Mouse (Mus musculus) midbrain, embryonic 13.5 days (tissue): ENCODE results near the gene Clint1. TPM values are rescaled to one million over a fixed set of nuclear protein-coding genes. Genes with fewer than 3 reads are reported as not detected.

ENCODE experiments used
- ATAC-seq: fragments of 200-750 bp; cut with Nextera tagmentation; 2 replicates; pipeline ENCODE4 v1.8.0; 2017; ENCODE audit warnings: mild to moderate bottlenecking, moderate TSS enrichment, moderate library complexity
- H3K27ac ChIP-seq: fragments of 300-500 bp; sonication (generic); 2 replicates; pipeline ENCODE4 v1.5.1; 2015; ENCODE audit warnings: inconsistent platforms, mild to moderate bottlenecking, moderate library complexity
- H3K27me3 ChIP-seq: fragments of 300-500 bp; sonication (generic); 2 replicates; pipeline ENCODE4 v1.6.1; 2015; ENCODE audit warnings: mild to moderate bottlenecking, inconsistent platforms
- H3K36me3 ChIP-seq: fragments of 300-500 bp; sonication (generic); 2 replicates; pipeline ENCODE4 v1.6.1; 2015; ENCODE audit warnings: mild to moderate bottlenecking, inconsistent platforms
- H3K4me1 ChIP-seq: fragments of 300-500 bp; sonication (generic); replicated peaks from 2 replicates; pipeline ENCODE4 v1.6.1; 2015; ENCODE audit warnings: inconsistent platforms
- H3K4me2 ChIP-seq: fragments of 300-500 bp; sonication (generic); replicated peaks from 2 replicates; pipeline ENCODE4 v1.6.1; 2015; ENCODE audit warnings: moderate library complexity, mild to moderate bottlenecking, inconsistent platforms
- H3K4me3 ChIP-seq: fragments of 300-500 bp; sonication (generic); replicated peaks from 2 replicates; pipeline ENCODE4 v1.5.1; 2015; ENCODE audit warnings: mild to moderate bottlenecking, inconsistent platforms
- H3K9ac ChIP-seq: fragments of 300-500 bp; sonication (generic); replicated peaks from 2 replicates; pipeline ENCODE4 v1.6.1; 2015; ENCODE audit warnings: mild to moderate bottlenecking, inconsistent platforms
- H3K9me3 ChIP-seq: fragments of 300-500 bp; sonication (generic); 2 replicates; pipeline ENCODE4 v1.6.1; 2016; ENCODE audit warnings: mild to moderate bottlenecking, inconsistent platforms
- WGBS: fragments of 180-500 bp; shearing (Covaris S2); methylation state at CpG from one replicate; pipeline ENCODE4 v1.1.7; 2015; 5-methylcytosine and 5-hydroxymethylcytosine counted together
- polyA plus RNA-seq: library from polyadenylated mRNA; unstranded; fragments of >200 nt; fragmentation: Nextera tagmentation; extraction: Ambion mirVana; gene quantifications from 2 replicates; pipeline ENCODE4 v1.2.1, GENCODE M21; 2015

Gene Clint1
- polyA plus RNA-seq, 1 experiment from 2014 or later: 49.8 TPM

DNA sequence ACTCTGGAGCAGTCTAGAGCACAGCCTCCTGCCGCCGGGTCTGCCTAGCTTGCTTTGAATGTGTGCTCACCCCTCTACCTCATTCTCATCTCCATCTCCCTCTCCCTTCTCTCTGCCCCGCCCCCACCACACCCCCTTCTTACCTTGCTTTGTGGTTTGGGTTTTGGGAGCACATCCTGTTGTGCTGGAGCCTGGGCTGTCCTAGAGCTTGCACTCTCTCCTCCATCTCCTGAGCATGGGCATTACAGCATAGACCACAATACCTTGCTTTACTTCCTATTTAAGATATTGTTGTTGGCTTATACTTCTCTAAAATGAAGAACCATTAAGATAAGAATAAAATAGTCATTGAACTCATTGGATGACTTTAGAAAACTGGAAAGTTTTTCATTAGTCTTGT, 38.1 kb downstream of the Clint1 start:
- H3K4me3 ChIP-seq: no peak overlapping the region
- no peak for ATAC-seq
- no peak overlapping the region for H3K4me2 ChIP-seq
- H3K27ac ChIP-seq: no peak overlapping the region
- H3K9ac ChIP-seq: no peak overlapping the region
- peaks cover 65% of the 10 kb centered on the region for H3K36me3 ChIP-seq
- H3K9me3 ChIP-seq: no peaks in the 10 kb centered on the region
- H3K27me3 ChIP-seq: no peaks in the 10 kb centered on the region
- H3K4me1 ChIP-seq: peaks cover 20% of the 10 kb centered on the region
- 94% methylated on average over 3 of the region's 3 CpGs for WGBS

DNA sequence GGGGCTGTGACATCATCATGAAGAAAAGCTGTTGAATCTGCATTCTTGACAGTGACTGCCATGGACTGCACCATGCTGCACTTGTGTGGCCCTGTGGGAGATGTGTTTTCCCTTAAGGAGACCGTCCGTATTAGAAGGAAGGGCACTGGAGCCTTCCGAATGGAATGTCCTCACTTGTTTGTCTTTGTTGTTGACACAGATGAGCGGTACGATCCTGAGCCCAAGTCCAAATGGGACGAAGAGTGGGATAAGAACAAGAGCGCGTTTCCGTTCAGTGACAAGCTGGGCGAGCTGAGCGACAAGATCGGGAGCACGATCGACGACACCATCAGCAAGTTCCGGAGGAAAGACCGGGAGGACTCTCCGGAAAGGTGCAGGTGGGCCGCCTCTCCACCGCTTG, 38.6 kb downstream of the Clint1 start:
- peaks cover 19% of the 10 kb centered on the region for H3K4me1 ChIP-seq
- H3K27ac ChIP-seq: no peak overlapping the region
- WGBS: 90% methylated on average over 20 of the region's 20 CpGs
- no peak overlapping the region for H3K9ac ChIP-seq
- H3K4me2 ChIP-seq: no peak overlapping the region
- no peaks in the 10 kb centered on the region for H3K27me3 ChIP-seq
- peaks cover 68% of the 10 kb centered on the region for H3K36me3 ChIP-seq
- no peak overlapping the region for H3K4me3 ChIP-seq
- ATAC-seq: no peak
- no peaks in the 10 kb centered on the region for H3K9me3 ChIP-seq

DNA sequence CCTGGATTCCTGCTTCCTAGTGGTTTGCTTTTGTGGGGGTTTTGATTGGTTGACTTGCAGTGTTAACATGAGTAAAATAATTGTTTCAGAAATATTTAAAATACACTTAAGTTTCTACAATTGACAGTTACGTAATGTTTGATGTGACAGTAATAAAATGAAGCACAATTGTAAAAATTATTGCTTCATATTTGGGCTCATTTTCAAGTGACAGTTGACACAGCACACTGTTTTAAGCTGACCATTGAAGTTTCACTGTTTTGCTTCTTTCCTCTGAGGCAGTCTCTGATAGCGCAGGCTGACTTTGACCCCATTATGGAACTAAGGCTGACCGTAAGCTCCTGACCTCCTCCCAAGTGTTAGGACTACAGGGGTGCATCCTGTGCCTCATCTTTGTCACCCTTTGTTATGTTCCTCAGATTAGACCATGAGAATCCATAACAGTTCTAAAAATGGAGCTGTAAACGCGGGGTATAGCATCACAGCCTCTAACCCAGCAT, 41.1 kb downstream of the Clint1 start:
- no peak overlapping the region for H3K27ac ChIP-seq
- H3K9me3 ChIP-seq: no peaks in the 10 kb centered on the region
- no peak for ATAC-seq
- no peak overlapping the region for H3K4me3 ChIP-seq
- no peak overlapping the region for H3K4me2 ChIP-seq
- WGBS: 95% methylated on average over 5 of the region's 5 CpGs
- 0 out of 2 replicates have a peak, but pooled peaks cover 2% of the 10 kb centered on the region for H3K4me1 ChIP-seq
- H3K9ac ChIP-seq: no peak overlapping the region
- no peaks in the 10 kb centered on the region for H3K27me3 ChIP-seq
- H3K36me3 ChIP-seq: peaks cover 77% of the 10 kb centered on the region

DNA sequence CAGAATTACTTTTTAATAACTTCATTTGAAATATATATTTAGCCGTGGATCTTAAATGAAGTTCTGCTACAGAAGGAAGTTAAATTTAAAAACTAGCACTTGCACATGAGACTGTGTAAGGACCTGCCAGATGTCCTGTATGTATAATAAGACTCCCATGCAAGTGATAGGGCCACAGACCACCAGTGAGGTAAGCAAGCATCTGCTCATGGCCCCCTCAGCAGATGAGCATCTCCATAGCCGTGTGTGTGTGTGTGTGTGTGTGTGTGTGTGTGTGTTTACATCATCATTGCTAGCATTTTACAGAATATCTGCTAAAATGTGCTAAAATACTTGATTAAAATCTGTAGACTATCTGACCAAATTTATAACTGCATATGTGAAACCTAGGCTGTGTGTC, 45.5 kb downstream of the Clint1 start:
- Histone ChIP-seq H3K4me1 (0 out of 2 replicates have a peak, but pooled peaks cover 3% of the 10 kb centered on the region), H3K4me3 (no peak overlapping the region), H3K4me2 (no peak overlapping the region), H3K27ac (no peak overlapping the region), H3K36me3 (peaks cover 43% of the 10 kb centered on the region), H3K9me3 (no peaks in the 10 kb centered on the region), H3K27me3 (no peaks in the 10 kb centered on the region), H3K9ac (no peak overlapping the region)
- ATAC-seq: no peak
- WGBS: 85% methylated on average over 2 of the region's 2 CpGs

DNA sequence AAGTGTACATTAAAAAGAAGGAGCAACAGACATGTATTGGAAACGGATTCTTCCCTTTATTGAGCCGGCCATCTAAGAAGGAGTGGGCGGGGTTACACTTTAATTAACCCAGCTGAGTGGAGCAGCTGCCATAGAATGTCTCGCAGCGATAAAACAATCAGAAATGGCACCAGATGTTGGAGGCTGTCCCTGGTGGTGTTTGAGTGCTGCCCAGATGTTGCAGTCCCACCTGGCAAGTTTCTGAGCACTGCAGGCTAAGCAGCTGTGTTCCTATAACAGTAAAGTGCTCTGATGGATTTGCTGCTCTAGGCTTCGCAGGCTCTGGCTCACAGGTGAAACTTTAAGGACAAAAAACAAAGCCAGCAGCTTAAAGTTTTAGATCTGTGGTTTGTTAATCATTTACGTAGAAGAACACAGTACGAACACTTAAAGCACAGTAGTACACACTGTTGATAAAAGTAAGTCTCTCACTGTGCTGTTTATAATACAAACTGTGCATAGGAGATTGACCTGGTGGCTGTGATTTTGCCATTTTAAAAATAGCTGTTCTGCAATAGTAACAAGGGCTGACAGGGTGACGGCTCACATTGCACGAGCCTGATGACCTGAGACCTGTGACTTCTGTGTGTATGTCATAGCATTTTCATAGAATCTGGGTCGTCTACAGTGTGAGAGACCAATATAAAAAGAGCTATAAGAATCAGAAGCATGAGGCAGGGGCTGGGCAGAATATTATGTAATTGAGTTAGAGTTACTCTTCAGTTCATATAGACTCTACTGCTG, 48.6 kb downstream of the Clint1 start:
- H3K27me3 ChIP-seq: no peaks in the 10 kb centered on the region
- H3K27ac ChIP-seq: no peak overlapping the region
- no peak overlapping the region for H3K9ac ChIP-seq
- no peak overlapping the region for H3K4me3 ChIP-seq
- 74% methylated on average over 11 of the region's 11 CpGs for WGBS
- peaks cover 31% of the 10 kb centered on the region for H3K36me3 ChIP-seq
- no peak overlapping the region for H3K4me2 ChIP-seq
- ATAC-seq: no peak
- H3K4me1 ChIP-seq: 0 out of 2 replicates have a peak, but pooled peaks cover 3% of the 10 kb centered on the region
- no peaks in the 10 kb centered on the region for H3K9me3 ChIP-seq

DNA sequence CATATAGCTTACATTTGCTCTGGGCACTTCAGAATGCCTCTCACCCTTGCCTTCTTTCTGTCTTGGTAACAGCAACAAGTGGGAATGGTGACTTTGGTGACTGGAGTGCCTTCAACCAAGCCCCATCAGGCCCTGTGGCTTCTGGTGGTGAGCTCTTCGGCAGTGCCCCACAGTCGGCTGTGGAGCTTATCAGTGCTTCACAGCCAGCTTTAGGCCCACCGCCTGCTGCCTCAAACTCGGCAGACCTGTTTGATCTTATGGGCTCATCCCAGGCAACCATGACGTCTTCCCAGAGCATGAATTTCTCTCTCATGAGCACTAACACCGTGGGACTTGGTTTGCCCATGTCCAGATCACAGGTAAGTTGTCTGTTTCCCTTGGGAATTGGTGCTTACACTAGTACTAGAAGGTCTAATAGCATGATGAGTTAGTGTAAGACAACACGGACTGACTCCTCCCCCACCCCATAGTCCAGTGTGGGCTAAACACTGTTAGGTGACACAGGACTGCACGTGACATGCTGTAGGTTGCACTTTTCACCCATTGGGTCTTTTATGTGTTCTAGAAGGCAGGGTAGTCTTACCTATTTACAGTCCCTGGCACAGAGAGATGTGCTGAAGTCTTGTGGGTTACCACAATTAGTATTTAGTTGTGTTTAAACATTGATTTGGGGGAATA, 54.4 kb downstream of the Clint1 start:
- Histone ChIP-seq H3K27ac (no peak overlapping the region), H3K36me3 (peaks cover 67% of the 10 kb centered on the region), H3K4me2 (no peak overlapping the region), H3K9me3 (no peaks in the 10 kb centered on the region), H3K9ac (no peak overlapping the region), H3K4me1 (no peaks in the 10 kb centered on the region), H3K4me3 (no peak overlapping the region), H3K27me3 (no peaks in the 10 kb centered on the region)
- 92% methylated on average over 8 of the region's 8 CpGs for WGBS
- no peak for ATAC-seq

DNA sequence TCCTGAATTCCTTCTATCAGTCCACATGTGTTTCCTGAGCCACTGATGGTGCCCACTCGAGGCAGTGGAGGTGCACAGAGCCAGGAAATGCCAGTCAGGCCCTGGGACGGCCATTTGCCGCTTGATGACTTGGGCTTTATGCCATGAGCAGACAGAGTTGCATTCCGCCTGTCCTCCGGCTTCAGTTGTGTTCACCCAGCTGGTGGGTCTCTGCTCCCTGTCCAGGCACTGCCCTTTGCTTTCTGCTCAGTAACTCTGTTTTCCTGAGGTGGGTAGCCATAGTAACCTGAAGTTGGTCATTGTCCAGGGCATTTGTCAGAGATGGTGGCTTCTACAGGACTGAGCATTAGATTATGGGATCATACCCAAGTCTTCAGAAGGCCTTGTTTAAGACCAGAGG, 55.5 kb downstream of the Clint1 start:
- 84% methylated on average over 5 of the region's 5 CpGs for WGBS
- peaks cover 70% of the 10 kb centered on the region for H3K36me3 ChIP-seq
- H3K4me2 ChIP-seq: no peak overlapping the region
- H3K4me3 ChIP-seq: no peak overlapping the region
- no peaks in the 10 kb centered on the region for H3K27me3 ChIP-seq
- no peaks in the 10 kb centered on the region for H3K9me3 ChIP-seq
- no peak overlapping the region for H3K9ac ChIP-seq
- H3K4me1 ChIP-seq: no peaks in the 10 kb centered on the region
- ATAC-seq: no peak
- H3K27ac ChIP-seq: no peak overlapping the region

DNA sequence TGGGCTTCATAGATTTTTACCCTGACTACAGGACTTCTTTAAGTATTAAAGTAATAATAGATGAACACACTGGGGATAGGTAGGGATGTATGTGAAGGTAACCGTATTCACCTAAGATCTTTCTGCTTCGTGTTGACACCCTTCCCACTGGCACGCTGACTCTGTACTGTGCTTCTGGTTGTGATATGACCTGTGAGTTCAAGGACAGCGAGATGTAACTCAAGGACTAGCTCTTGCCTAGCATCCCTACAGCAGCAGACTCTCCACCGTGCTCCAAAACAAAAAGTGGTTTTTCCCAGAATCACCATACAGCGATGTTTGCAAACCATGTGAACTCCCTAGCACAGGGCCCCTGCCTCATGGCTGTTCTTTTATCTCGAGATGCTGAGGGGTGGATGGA, 56.2 kb downstream of the Clint1 start:
- no peak for ATAC-seq
- Histone ChIP-seq H3K27ac (no peak overlapping the region), H3K4me2 (no peak overlapping the region), H3K4me3 (no peak overlapping the region), H3K4me1 (no peaks in the 10 kb centered on the region), H3K27me3 (no peaks in the 10 kb centered on the region), H3K9ac (no peak overlapping the region), H3K36me3 (peaks cover 65% of the 10 kb centered on the region), H3K9me3 (no peaks in the 10 kb centered on the region)
- 97% methylated on average over 7 of the region's 7 CpGs for WGBS

DNA sequence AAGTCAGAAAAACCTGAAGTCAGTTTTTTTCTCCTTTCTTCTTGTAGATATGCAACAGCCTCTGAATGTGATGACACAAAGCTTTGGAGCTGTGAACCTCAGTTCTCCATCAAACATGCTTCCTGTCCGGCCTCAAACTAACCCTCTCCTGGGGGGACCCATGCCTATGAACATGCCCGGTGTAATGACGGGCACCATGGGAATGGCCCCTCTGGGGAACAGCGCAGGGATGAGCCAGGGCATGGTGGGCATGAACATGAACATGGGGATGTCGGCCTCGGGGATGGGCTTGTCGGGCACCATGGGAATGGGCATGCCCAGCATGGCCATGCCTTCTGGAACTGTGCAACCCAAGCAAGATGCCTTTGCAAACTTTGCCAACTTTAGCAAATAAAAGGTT, 57.0 kb downstream of the Clint1 start:
- H3K36me3 ChIP-seq: peaks cover 59% of the 10 kb centered on the region
- H3K9me3 ChIP-seq: no peaks in the 10 kb centered on the region
- no peak for ATAC-seq
- H3K4me3 ChIP-seq: no peak overlapping the region
- H3K4me1 ChIP-seq: no peaks in the 10 kb centered on the region
- no peak overlapping the region for H3K9ac ChIP-seq
- no peak overlapping the region for H3K27ac ChIP-seq
- 99% methylated on average over 7 of the region's 7 CpGs for WGBS
- no peak overlapping the region for H3K4me2 ChIP-seq
- H3K27me3 ChIP-seq: no peaks in the 10 kb centered on the region

DNA sequence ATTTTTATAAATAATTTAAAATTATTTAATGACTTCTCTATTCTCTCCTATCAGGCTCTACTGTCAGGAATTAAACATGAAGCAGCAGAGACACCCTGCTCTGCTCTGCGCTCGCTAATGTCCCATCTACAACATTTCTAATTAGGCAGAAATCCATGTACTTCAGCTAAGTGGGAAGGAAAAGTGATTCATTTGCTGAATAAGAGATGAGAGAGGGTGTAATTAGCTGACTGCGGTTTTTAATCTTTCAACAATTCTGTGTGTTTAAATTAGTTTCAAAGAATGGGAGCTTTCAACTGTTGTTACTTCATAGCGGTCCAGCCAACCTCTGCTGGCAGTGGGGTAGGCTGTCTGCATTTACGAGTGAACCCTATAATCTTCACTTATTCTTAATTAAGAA, 58.9 kb downstream of the Clint1 start:
- Histone ChIP-seq H3K4me2 (no peak overlapping the region), H3K36me3 (peaks cover 53% of the 10 kb centered on the region), H3K9ac (no peak overlapping the region), H3K27ac (no peak overlapping the region), H3K9me3 (no peaks in the 10 kb centered on the region), H3K4me1 (peaks cover 3% of the 10 kb centered on the region; the same call in 1 of the 2 replicates), H3K27me3 (no peaks in the 10 kb centered on the region), H3K4me3 (no peak overlapping the region)
- ATAC-seq: no peak
- WGBS: 79% methylated on average over 5 of the region's 5 CpGs

DNA sequence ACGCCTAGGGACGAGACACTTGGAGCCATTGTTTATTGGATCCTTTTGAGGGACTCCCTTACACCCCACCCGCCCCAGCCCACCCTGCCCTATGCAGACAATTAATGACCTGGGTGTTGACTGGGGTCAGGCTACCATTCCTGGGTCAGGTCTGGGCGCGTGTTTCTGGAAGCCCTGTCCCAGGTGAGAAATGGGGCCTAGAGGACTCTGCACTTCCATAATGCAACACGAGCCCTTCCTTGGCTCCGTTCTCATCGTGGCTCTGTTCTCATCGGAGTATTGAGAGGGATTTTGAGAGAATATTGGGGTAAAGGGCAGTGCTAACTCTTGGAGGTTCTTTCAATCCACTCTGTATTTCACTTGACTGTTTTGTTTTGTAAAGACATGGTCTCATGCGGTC, 64.3 kb downstream of the Clint1 start:
- WGBS: 93% methylated on average over 10 of the region's 10 CpGs

DNA sequence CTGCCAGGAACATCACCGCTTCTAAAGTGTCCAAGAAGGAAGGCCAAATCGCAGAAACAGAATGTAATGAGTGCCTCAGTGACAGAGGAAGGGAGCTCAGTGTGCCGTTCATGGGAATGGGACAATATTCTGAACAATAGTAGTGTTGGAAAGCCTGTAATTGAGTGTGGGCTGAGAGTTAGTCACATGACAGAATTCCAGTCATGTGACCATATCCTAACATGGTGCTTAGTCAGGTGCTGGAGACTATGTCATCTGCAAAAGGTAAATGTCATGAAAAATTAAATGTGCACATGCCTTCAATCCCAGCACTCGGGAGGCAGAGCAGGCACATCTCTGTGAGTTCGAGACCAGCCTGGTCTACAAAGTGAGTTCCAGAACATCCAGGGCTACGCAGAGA, 66.2 kb downstream of the Clint1 start:
- Histone ChIP-seq H3K27me3 (no peaks in the 10 kb centered on the region), H3K36me3 (no peaks in the 10 kb centered on the region), H3K9me3 (no peaks in the 10 kb centered on the region), H3K4me3 (no peak overlapping the region), H3K4me1 (peaks cover 21% of the 10 kb centered on the region), H3K9ac (no peak overlapping the region), H3K27ac (no peak overlapping the region), H3K4me2 (no peak overlapping the region)
- ATAC-seq: no peak
- 96% methylated on average over 6 of the region's 6 CpGs for WGBS

More for the DNA sequence above, 64.3 kb downstream of the Clint1 start:
- no peak for ATAC-seq
- H3K4me1 ChIP-seq: peaks cover 7% of the 10 kb centered on the region
- no peak overlapping the region for H3K9ac ChIP-seq
- no peak overlapping the region for H3K4me2 ChIP-seq
- H3K36me3 ChIP-seq: peaks cover 8% of the 10 kb centered on the region
- no peaks in the 10 kb centered on the region for H3K27me3 ChIP-seq
- no peak overlapping the region for H3K27ac ChIP-seq
- no peak overlapping the region for H3K4me3 ChIP-seq
- no peaks in the 10 kb centered on the region for H3K9me3 ChIP-seq
